Mouse (Mus musculus): ENCODE results near the gene Hk2. TPM values are rescaled to one million over a fixed set of nuclear protein-coding genes. Genes with fewer than 3 reads are reported as not detected.
"Not testable (repeated sequence)": the region's sequence is repeated elsewhere in the genome, so short reads cannot be mapped to it uniquely, and the experiment has no call there.

Hk2 gene
- polyA plus RNA-seq, 1 experiment from 2014 or later, result 6.0 TPM

GRCm38 (mm10) chr6:82714243-82714642, 60.0 kb downstream of the Hk2 start:
- peak; percentile 42 for DNase-seq
- H3K4me2 ChIP-seq, result no peak overlapping the region
- no peak overlapping the region for H3K4me3 ChIP-seq (replicated peaks)
- H3K9ac ChIP-seq, result no peak overlapping the region
- no peaks in the 10 kb centered on the region for H3K9me3 ChIP-seq (replicated peaks)
- no peaks in the 10 kb centered on the region for H3K4me1 ChIP-seq (replicated peaks)
- 14% methylated on average over 3 of the region's 3 CpGs for WGBS (ENCODE audit: insufficient replicate concordance)
- no peaks in the 10 kb centered on the region for H3K36me3 ChIP-seq
- 0 out of 2 replicates have a peak, but pooled peaks have one; percentile 29 for ATAC-seq (ENCODE audit: low read depth)
- no peaks in the 10 kb centered on the region for H3K27me3 ChIP-seq
- H3K27ac ChIP-seq, result no peak overlapping the region

- Histone ChIP-seq H3K4me3 (replicated peaks) (no peak overlapping the region), H3K27me3 (no peaks in the 10 kb centered on the region), H3K9ac (no peak overlapping the region), H3K4me2 (no peak overlapping the region), H3K4me1 (replicated peaks) (no peaks in the 10 kb centered on the region), H3K27ac (no peak overlapping the region), H3K9me3 (replicated peaks) (no peaks in the 10 kb centered on the region), H3K36me3 (no peaks in the 10 kb centered on the region)
- ATAC-seq (ENCODE audit: low read depth) (no peak), DNase-seq (no peak)
- WGBS (ENCODE audit: insufficient replicate concordance), result 65% methylated on average over 3 of the region's 3 CpGs
Measured at GRCm38 (mm10) chr6:82707742-82708141, 66.5 kb downstream of the Hk2 start.

GRCm38 (mm10) chr6:82707241-82707640, 67.0 kb downstream of the Hk2 start:
- Histone ChIP-seq H3K4me1 (replicated peaks) (no peaks in the 10 kb centered on the region), H3K27ac (no peak overlapping the region), H3K4me3 (replicated peaks) (no peak overlapping the region), H3K9me3 (replicated peaks) (no peaks in the 10 kb centered on the region), H3K9ac (no peak overlapping the region), H3K36me3 (no peaks in the 10 kb centered on the region), H3K4me2 (no peak overlapping the region), H3K27me3 (no peaks in the 10 kb centered on the region)
- WGBS (ENCODE audit: insufficient replicate concordance), result 70% methylated on average over 10 of the region's 10 CpGs
- no peak for ATAC-seq (ENCODE audit: low read depth)
- no peak for DNase-seq

- H3K9me3 ChIP-seq (replicated peaks), result no peaks in the 10 kb centered on the region
- DNase-seq (no peak), ATAC-seq (ENCODE audit: low read depth) (no peak)
- H3K27ac ChIP-seq, result no peak within 1 kb of the TSS
- no peaks in the 10 kb centered on the region for H3K36me3 ChIP-seq
- H3K9ac ChIP-seq, result no peak within 1 kb of the TSS
- H3K27me3 ChIP-seq, result no peaks in the 10 kb centered on the region
- no peak within 1 kb of the TSS for H3K4me3 ChIP-seq (replicated peaks)
- H3K4me1 ChIP-seq (replicated peaks), result no peaks in the 10 kb centered on the region
- no peak within 1 kb of the TSS for H3K4me2 ChIP-seq
- whole genome bisulfite sequencing (ENCODE audit: insufficient replicate concordance), result 52% methylated on average over 5 of the region's 5 CpGs
Measured at GRCm38 (mm10) chr6:82705221-82705620, 69.0 kb downstream of the Hk2 start, which contains the start of gene Pole4. TSS of gene Pole4 (minus strand) at chr6:82705365.

- Histone ChIP-seq H3K27me3 (no peaks in the 10 kb centered on the region), H3K4me2 (no peak overlapping the region), H3K4me3 (replicated peaks) (no peak overlapping the region), H3K9me3 (replicated peaks) (no peaks in the 10 kb centered on the region), H3K27ac (no peak overlapping the region), H3K4me1 (replicated peaks) (no peaks in the 10 kb centered on the region), H3K9ac (no peak overlapping the region), H3K36me3 (no peaks in the 10 kb centered on the region)
- 62% methylated on average over 3 of the region's 3 CpGs for whole genome bisulfite sequencing (ENCODE audit: insufficient replicate concordance)
- no peak for ATAC-seq (ENCODE audit: low read depth)
- no peak for DNase-seq
Measured at GRCm38 (mm10) chr6:82703710-82704109, 70.5 kb downstream of the Hk2 start.

GRCm38 (mm10) chr6:82702593-82703017, 71.6 kb downstream of the Hk2 start:
- WGBS (ENCODE audit: insufficient replicate concordance), result 24% methylated on average over 16 of the region's 16 CpGs
- Histone ChIP-seq H3K27ac (no peak overlapping the region), H3K27me3 (no peaks in the 10 kb centered on the region), H3K4me1 (replicated peaks) (no peaks in the 10 kb centered on the region), H3K36me3 (no peaks in the 10 kb centered on the region), H3K9ac (no peak overlapping the region), H3K4me2 (no peak overlapping the region), H3K9me3 (replicated peaks) (no peaks in the 10 kb centered on the region), H3K4me3 (replicated peaks) (no peak overlapping the region)
- ATAC-seq (ENCODE audit: low read depth), result peak; percentile 68
- DNase-seq, result peak; percentile 67

GRCm38 (mm10) chr6:82701296-82701695, 73.0 kb downstream of the Hk2 start:
- H3K36me3 ChIP-seq, result no peaks in the 10 kb centered on the region
- H3K27me3 ChIP-seq, result no peaks in the 10 kb centered on the region
- 54% methylated on average over 6 of the region's 6 CpGs for WGBS (ENCODE audit: insufficient replicate concordance)
- no peak overlapping the region for H3K27ac ChIP-seq
- no peaks in the 10 kb centered on the region for H3K9me3 ChIP-seq (replicated peaks)
- H3K4me3 ChIP-seq (replicated peaks), result no peak overlapping the region
- no peaks in the 10 kb centered on the region for H3K4me1 ChIP-seq (replicated peaks)
- ATAC-seq (ENCODE audit: low read depth) (no peak), DNase-seq (no peak)
- H3K9ac ChIP-seq, result no peak overlapping the region
- no peak overlapping the region for H3K4me2 ChIP-seq

GRCm38 (mm10) chr6:82699831-82700230, 74.4 kb downstream of the Hk2 start:
- DNase-seq, result no peak
- H3K4me1 ChIP-seq (replicated peaks), result no peaks in the 10 kb centered on the region
- H3K9me3 ChIP-seq (replicated peaks), result no peaks in the 10 kb centered on the region
- no peak overlapping the region for H3K4me2 ChIP-seq
- 30% methylated on average over 5 of the region's 5 CpGs for WGBS (ENCODE audit: insufficient replicate concordance)
- H3K27me3 ChIP-seq, result no peaks in the 10 kb centered on the region
- H3K36me3 ChIP-seq, result no peaks in the 10 kb centered on the region
- no peak overlapping the region for H3K4me3 ChIP-seq (replicated peaks)
- no peak overlapping the region for H3K27ac ChIP-seq
- no peak for ATAC-seq (ENCODE audit: low read depth)
- no peak overlapping the region for H3K9ac ChIP-seq

- no peak for ATAC-seq (ENCODE audit: low read depth)
- DNase-seq, result no peak
- Histone ChIP-seq H3K36me3 (no peaks in the 10 kb centered on the region), H3K27me3 (no peaks in the 10 kb centered on the region), H3K9ac (no peak overlapping the region), H3K4me2 (no peak overlapping the region), H3K4me1 (replicated peaks) (no peaks in the 10 kb centered on the region), H3K9me3 (replicated peaks) (no peaks in the 10 kb centered on the region), H3K4me3 (replicated peaks) (no peak overlapping the region), H3K27ac (no peak overlapping the region)
- WGBS (ENCODE audit: insufficient replicate concordance), result 70% methylated on average over 3 of the region's 3 CpGs
Measured at GRCm38 (mm10) chr6:82696736-82697135, 77.5 kb downstream of the Hk2 start.

GRCm38 (mm10) chr6:82694668-82695067, 79.6 kb downstream of the Hk2 start:
- Histone ChIP-seq H3K36me3 (no peaks in the 10 kb centered on the region), H3K9me3 (replicated peaks) (no peaks in the 10 kb centered on the region), H3K27me3 (no peaks in the 10 kb centered on the region), H3K4me1 (replicated peaks) (no peaks in the 10 kb centered on the region), H3K4me2 (peak overlapping the region; percentile 15; the same call in 1 of the 2 replicates), H3K27ac (no peak overlapping the region), H3K9ac (no peak overlapping the region), H3K4me3 (replicated peaks) (peak overlapping the region; percentile 12; the same call in 1 of the 2 replicates)
- DNase-seq (no peak), ATAC-seq (ENCODE audit: low read depth) (no peak)
- WGBS (ENCODE audit: insufficient replicate concordance), result 50% methylated on average over 13 of the region's 13 CpGs

GRCm38 (mm10) chr6:82689474-82689873, 84.8 kb downstream of the Hk2 start:
- Histone ChIP-seq H3K4me2 (no peak overlapping the region), H3K9ac (no peak overlapping the region), H3K27ac (no peak overlapping the region), H3K36me3 (no peaks in the 10 kb centered on the region), H3K27me3 (no peaks in the 10 kb centered on the region), H3K4me3 (replicated peaks) (no peak overlapping the region), H3K4me1 (replicated peaks) (no peaks in the 10 kb centered on the region), H3K9me3 (replicated peaks) (no peaks in the 10 kb centered on the region)
- ATAC-seq (ENCODE audit: low read depth) (no peak), DNase-seq (no peak)
- WGBS (ENCODE audit: insufficient replicate concordance), result 32% methylated on average over 4 of the region's 4 CpGs

GRCm38 (mm10) chr6:82688586-82688985, 85.7 kb downstream of the Hk2 start:
- not testable (repeated sequence) for DNase-seq; ATAC-seq (ENCODE audit: low read depth)
- WGBS (ENCODE audit: insufficient replicate concordance), result 57% methylated on average over 5 of the region's 5 CpGs

More at GRCm38 (mm10) chr6:82688586-82688985, 85.7 kb downstream of the Hk2 start:
- not testable (repeated sequence) for H3K9me3 ChIP-seq (replicated peaks); H3K9ac ChIP-seq; H3K27me3 ChIP-seq; H3K4me3 ChIP-seq (replicated peaks); H3K36me3 ChIP-seq; H3K4me2 ChIP-seq; H3K27ac ChIP-seq; H3K4me1 ChIP-seq (replicated peaks)
